Mouse (Mus musculus): ENCODE measurements around the gene Ralgapa2. TPM values are rescaled to one million over a fixed set of nuclear protein-coding genes. Genes with fewer than 3 reads are reported as not detected.

Gene Ralgapa2
- polyA plus RNA-seq, 1 experiment from 2014 or later = 7.8 TPM

GRCm38 (mm10) chr2:146310760-146311159 is 201.4 kb downstream of the Ralgapa2 start:
- 83% methylated on average over 3 of the region's 3 CpGs for WGBS

GRCm38 (mm10) chr2:146310291-146310690 is 201.9 kb downstream of the Ralgapa2 start:
- no peak overlapping the region for H3K9ac ChIP-seq (ENCODE audit: low read depth, low read length)
- H3K36me3 ChIP-seq (ENCODE audit: control insufficient read depth, insufficient read depth, low read length) = no peaks in the 10 kb centered on the region
- ATAC-seq = no peak
- H3K4me2 ChIP-seq (ENCODE audit: low read depth, low read length) = no peak overlapping the region
- H3K4me1 ChIP-seq (ENCODE audit: control insufficient read depth, insufficient read depth, low read length) = peaks cover 6% of the 10 kb centered on the region; the same call in 1 of the 2 replicates
- 58% methylated on average over 6 of the region's 6 CpGs for WGBS
- no peaks in the 10 kb centered on the region for H3K9me3 ChIP-seq (ENCODE audit: control insufficient read depth, low read length)
- no peaks in the 10 kb centered on the region for H3K27me3 ChIP-seq (replicated peaks; ENCODE audit: control insufficient read depth, insufficient read depth, low read length)
- no peak overlapping the region for H3K4me3 ChIP-seq (ENCODE audit: low read length)
- H3K27ac ChIP-seq (ENCODE audit: low read length) = no peak overlapping the region

More at GRCm38 (mm10) chr2:146310760-146311159, 201.4 kb downstream of the Ralgapa2 start:
- H3K4me2 ChIP-seq (ENCODE audit: low read depth, low read length) = no peak overlapping the region
- H3K27me3 ChIP-seq (replicated peaks; ENCODE audit: control insufficient read depth, insufficient read depth, low read length) = no peaks in the 10 kb centered on the region
- H3K27ac ChIP-seq (ENCODE audit: low read length) = no peak overlapping the region
- no peaks in the 10 kb centered on the region for H3K9me3 ChIP-seq (ENCODE audit: control insufficient read depth, low read length)
- H3K9ac ChIP-seq (ENCODE audit: low read depth, low read length) = no peak overlapping the region
- peaks cover 6% of the 10 kb centered on the region; the same call in 1 of the 2 replicates for H3K4me1 ChIP-seq (ENCODE audit: control insufficient read depth, insufficient read depth, low read length)
- H3K4me3 ChIP-seq (ENCODE audit: low read length) = no peak overlapping the region
- ATAC-seq = no peak
- no peaks in the 10 kb centered on the region for H3K36me3 ChIP-seq (ENCODE audit: control insufficient read depth, insufficient read depth, low read length)

- 76% methylated on average over 2 of the region's 2 CpGs for WGBS
These were observed 202.7 kb downstream of the Ralgapa2 start for GRCm38 (mm10) chr2:146309413-146309812.

GRCm38 (mm10) chr2:146307060-146307459 is 205.1 kb downstream of the Ralgapa2 start:
- Histone ChIP-seq H3K27ac (ENCODE audit: low read length) (no peak overlapping the region), H3K36me3 (ENCODE audit: control insufficient read depth, insufficient read depth, low read length) (no peaks in the 10 kb centered on the region)
- 23% methylated on average over 3 of the region's 3 CpGs for WGBS

More at GRCm38 (mm10) chr2:146309413-146309812, 202.7 kb downstream of the Ralgapa2 start:
- Histone ChIP-seq H3K27me3 (replicated peaks; ENCODE audit: control insufficient read depth, insufficient read depth, low read length) (no peaks in the 10 kb centered on the region), H3K9ac (ENCODE audit: low read depth, low read length) (no peak overlapping the region), H3K27ac (ENCODE audit: low read length) (no peak overlapping the region), H3K9me3 (ENCODE audit: control insufficient read depth, low read length) (no peaks in the 10 kb centered on the region), H3K4me2 (ENCODE audit: low read depth, low read length) (no peak overlapping the region), H3K36me3 (ENCODE audit: control insufficient read depth, insufficient read depth, low read length) (no peaks in the 10 kb centered on the region), H3K4me1 (ENCODE audit: control insufficient read depth, insufficient read depth, low read length) (peaks cover 6% of the 10 kb centered on the region; the same call in 1 of the 2 replicates), H3K4me3 (ENCODE audit: low read length) (no peak overlapping the region)
- ATAC-seq = no peak

GRCm38 (mm10) chr2:146302094-146302699 is 209.9 kb downstream of the Ralgapa2 start:
- no peak overlapping the region for H3K9ac ChIP-seq (ENCODE audit: low read depth, low read length)
- H3K9me3 ChIP-seq (ENCODE audit: control insufficient read depth, low read length) = no peaks in the 10 kb centered on the region
- no peak for ATAC-seq
- H3K4me3 ChIP-seq (ENCODE audit: low read length) = no peak overlapping the region
- no peaks in the 10 kb centered on the region for H3K27me3 ChIP-seq (replicated peaks; ENCODE audit: control insufficient read depth, insufficient read depth, low read length)
- WGBS = 48% methylated on average over 9 of the region's 9 CpGs
- H3K36me3 ChIP-seq (ENCODE audit: control insufficient read depth, insufficient read depth, low read length) = no peaks in the 10 kb centered on the region
- no peak overlapping the region for H3K27ac ChIP-seq (ENCODE audit: low read length)
- no peak overlapping the region for H3K4me2 ChIP-seq (ENCODE audit: low read depth, low read length)
- H3K4me1 ChIP-seq (ENCODE audit: control insufficient read depth, insufficient read depth, low read length) = no peaks in the 10 kb centered on the region

More at GRCm38 (mm10) chr2:146307060-146307459, 205.1 kb downstream of the Ralgapa2 start:
- no peak overlapping the region for H3K4me3 ChIP-seq (ENCODE audit: low read length)
- no peaks in the 10 kb centered on the region for H3K9me3 ChIP-seq (ENCODE audit: control insufficient read depth, low read length)
- H3K4me1 ChIP-seq (ENCODE audit: control insufficient read depth, insufficient read depth, low read length) = peaks cover 6% of the 10 kb centered on the region; the same call in 1 of the 2 replicates
- ATAC-seq = no peak
- H3K9ac ChIP-seq (ENCODE audit: low read depth, low read length) = no peak overlapping the region
- H3K27me3 ChIP-seq (replicated peaks; ENCODE audit: control insufficient read depth, insufficient read depth, low read length) = no peaks in the 10 kb centered on the region
- no peak overlapping the region for H3K4me2 ChIP-seq (ENCODE audit: low read depth, low read length)

- WGBS = 85% methylated on average over 1 of the region's 1 CpGs
These were observed 211.6 kb downstream of the Ralgapa2 start for GRCm38 (mm10) chr2:146300500-146301020.

GRCm38 (mm10) chr2:146299841-146300460 is 212.2 kb downstream of the Ralgapa2 start:
- Histone ChIP-seq H3K27me3 (replicated peaks; ENCODE audit: control insufficient read depth, insufficient read depth, low read length) (no peaks in the 10 kb centered on the region), H3K4me3 (ENCODE audit: low read length) (no peak overlapping the region), H3K9ac (ENCODE audit: low read depth, low read length) (no peak overlapping the region), H3K4me2 (ENCODE audit: low read depth, low read length) (no peak overlapping the region), H3K4me1 (ENCODE audit: control insufficient read depth, insufficient read depth, low read length) (no peaks in the 10 kb centered on the region), H3K9me3 (ENCODE audit: control insufficient read depth, low read length) (no peaks in the 10 kb centered on the region), H3K27ac (ENCODE audit: low read length) (no peak overlapping the region), H3K36me3 (ENCODE audit: control insufficient read depth, insufficient read depth, low read length) (no peaks in the 10 kb centered on the region)
- no peak for ATAC-seq
- WGBS = 76% methylated on average over 3 of the region's 3 CpGs

More at GRCm38 (mm10) chr2:146300500-146301020, 211.6 kb downstream of the Ralgapa2 start:
- H3K27me3 ChIP-seq (replicated peaks; ENCODE audit: control insufficient read depth, insufficient read depth, low read length) = no peaks in the 10 kb centered on the region
- no peak overlapping the region for H3K4me2 ChIP-seq (ENCODE audit: low read depth, low read length)
- no peak overlapping the region for H3K4me3 ChIP-seq (ENCODE audit: low read length)
- no peak overlapping the region for H3K27ac ChIP-seq (ENCODE audit: low read length)
- no peak for ATAC-seq
- no peaks in the 10 kb centered on the region for H3K9me3 ChIP-seq (ENCODE audit: control insufficient read depth, low read length)
- no peaks in the 10 kb centered on the region for H3K36me3 ChIP-seq (ENCODE audit: control insufficient read depth, insufficient read depth, low read length)
- no peaks in the 10 kb centered on the region for H3K4me1 ChIP-seq (ENCODE audit: control insufficient read depth, insufficient read depth, low read length)
- H3K9ac ChIP-seq (ENCODE audit: low read depth, low read length) = no peak overlapping the region

GRCm38 (mm10) chr2:146293538-146293937 is 218.6 kb downstream of the Ralgapa2 start:
- no peak overlapping the region for H3K27ac ChIP-seq (ENCODE audit: low read length)
- 0 out of 2 replicates have a peak, but pooled peaks cover 4% of the 10 kb centered on the region for H3K4me1 ChIP-seq (ENCODE audit: control insufficient read depth, insufficient read depth, low read length)
- no peak overlapping the region for H3K9ac ChIP-seq (ENCODE audit: low read depth, low read length)
- 56% methylated on average over 9 of the region's 9 CpGs for WGBS
- H3K4me3 ChIP-seq (ENCODE audit: low read length) = no peak overlapping the region
- H3K4me2 ChIP-seq (ENCODE audit: low read depth, low read length) = no peak overlapping the region
- H3K27me3 ChIP-seq (replicated peaks; ENCODE audit: control insufficient read depth, insufficient read depth, low read length) = no peaks in the 10 kb centered on the region
- 0 out of 2 replicates have a peak, but pooled peaks have one; percentile 18 for ATAC-seq
- H3K36me3 ChIP-seq (ENCODE audit: control insufficient read depth, insufficient read depth, low read length) = no peaks in the 10 kb centered on the region
- no peaks in the 10 kb centered on the region for H3K9me3 ChIP-seq (ENCODE audit: control insufficient read depth, low read length)

- 51% methylated on average over 14 of the region's 14 CpGs for WGBS
- H3K27ac ChIP-seq (ENCODE audit: low read length) = no peak overlapping the region
- H3K9me3 ChIP-seq (ENCODE audit: control insufficient read depth, low read length) = no peaks in the 10 kb centered on the region
- H3K4me2 ChIP-seq (ENCODE audit: low read depth, low read length) = no peak overlapping the region
- no peaks in the 10 kb centered on the region for H3K27me3 ChIP-seq (replicated peaks; ENCODE audit: control insufficient read depth, insufficient read depth, low read length)
- no peak overlapping the region for H3K9ac ChIP-seq (ENCODE audit: low read depth, low read length)
- 0 out of 2 replicates have a peak, but pooled peaks cover 4% of the 10 kb centered on the region for H3K4me1 ChIP-seq (ENCODE audit: control insufficient read depth, insufficient read depth, low read length)
- ATAC-seq = peak; percentile 46; the same call in 1 of the 2 replicates
- no peaks in the 10 kb centered on the region for H3K36me3 ChIP-seq (ENCODE audit: control insufficient read depth, insufficient read depth, low read length)
- no peak overlapping the region for H3K4me3 ChIP-seq (ENCODE audit: low read length)
These were observed 221.1 kb downstream of the Ralgapa2 start for GRCm38 (mm10) chr2:146290871-146291637.
